Mouse (Mus musculus) heart, embryonic 15.5 days (tissue): Measurements from ENCODE around the gene Lin54. TPM values are rescaled to one million over a fixed set of nuclear protein-coding genes. Genes with fewer than 3 reads are reported as not detected.

Experiments
- microRNA-seq: library from miRNA; unstranded; fragments of <30 nt; microRNA quantifications from one replicate; pipeline ENCODE4, GENCODE M21; 2016
- polyA plus RNA-seq: library from polyadenylated mRNA; unstranded; fragments of >200 nt; fragmentation: Nextera tagmentation; extraction: Ambion mirVana; gene quantifications from 2 replicates; pipeline ENCODE4 v1.2.1, GENCODE M21; 2015

Gene Lin54
- polyA plus RNA-seq, 1 experiment from 2014 or later: 10.2 TPM

Small RNA genes within 50 kb of the gene (microRNA-seq; reads per million reads assigned to microRNA genes)
- not detected for gene Gm23222

Other genes starting within 250 kb of the Lin54 start
- 127 and 156 TPM in 2 replicates for gene Sec31a, start 84.4 kb downstream of the Lin54 start, polyA plus RNA-seq
- 134 and 137 TPM in 2 replicates for gene Cops4, start 17.7 kb upstream of the Lin54 start, polyA plus RNA-seq
- 7.7 and 38.2 TPM in 2 replicates for gene Plac8, start 71.6 kb upstream of the Lin54 start, polyA plus RNA-seq
- 63.2 and 68.2 TPM in 2 replicates for gene Coq2, start 174.5 kb upstream of the Lin54 start, polyA plus RNA-seq
- gene Hpse, start 219.1 kb upstream of the Lin54 start, polyA plus RNA-seq: 0.96 and 2.2 TPM in 2 replicates